16 mouse cellular contexts compared by ENCODE assay signal in the genomic region with DNA sequence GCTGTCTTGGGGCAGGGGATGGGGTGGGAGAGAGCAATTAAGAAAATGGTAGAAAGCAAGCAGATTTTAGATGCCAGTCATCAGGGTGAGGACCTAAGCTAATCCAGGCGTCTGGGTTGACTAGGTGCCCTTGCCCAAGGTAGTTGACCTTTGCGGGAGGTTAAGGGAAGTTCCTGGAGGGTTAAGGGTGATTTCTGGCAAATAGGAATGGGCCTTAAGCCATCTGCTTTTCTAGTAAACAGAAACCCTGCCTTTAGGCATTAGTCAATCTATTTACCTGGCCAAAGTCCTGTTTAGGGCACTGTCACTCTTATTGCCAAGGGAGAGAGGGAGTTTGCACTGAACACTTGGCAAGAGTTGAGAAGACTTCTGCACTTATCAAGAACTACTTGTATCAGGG. TPM values are rescaled to one million over a fixed set of nuclear protein-coding genes. Genes with fewer than 3 reads are reported as not detected.
"Had no signal": no experiment of that assay in that cellular context is flagged by ENCODE, and none has a peak within 500 bp of the region (broad histone marks: within the 10 kb centered on the region; RNA-seq: fewer than 3 reads in every experiment).

No protein-coding gene starts in this region.

- H3K9ac ChIP-seq: hindbrain, embryonic 14.5 days; intestine, embryonic 15.5 days; limb, embryonic 15.5 days; lung, embryonic 15.5 days; midbrain, embryonic 15.5 days; neural tube, embryonic 12.5 days; stomach, embryonic 15.5 days had no signal

- H3K4me3 ChIP-seq: intestine, embryonic 15.5 days; left cerebral cortex, adult 2 months; limb, embryonic 15.5 days; lung, embryonic 15.5 days; megakaryocyte, embryonic 14.5 days; midbrain, embryonic 15.5 days; neural tube, embryonic 12.5 days; stomach, embryonic 15.5 days had no signal

- H3K4me2 ChIP-seq: hindbrain, embryonic 14.5 days; intestine, embryonic 15.5 days; limb, embryonic 15.5 days; lung, embryonic 15.5 days; midbrain, embryonic 11.5 days; midbrain, embryonic 15.5 days; neural tube, embryonic 12.5 days; stomach, embryonic 15.5 days had no signal

- H3K27me3 ChIP-seq: intestine, embryonic 15.5 days; limb, embryonic 15.5 days; lung, embryonic 15.5 days; megakaryocyte, embryonic 14.5 days; midbrain, embryonic 15.5 days; neural tube, embryonic 12.5 days; stomach, embryonic 15.5 days had no signal

- H3K36me3 ChIP-seq: intestine, embryonic 15.5 days; limb, embryonic 15.5 days; lung, embryonic 15.5 days; neural tube, embryonic 12.5 days; stomach, embryonic 15.5 days had no signal

- H3K9me3 ChIP-seq: intestine, embryonic 15.5 days; limb, embryonic 15.5 days; lung, embryonic 15.5 days; megakaryocyte, embryonic 14.5 days; midbrain, embryonic 15.5 days; neural tube, embryonic 12.5 days; stomach, embryonic 15.5 days had no signal

- DNase-seq: lung, postnatal 14 days; thymus, postnatal 36 days had no signal

- H3K27ac ChIP-seq: hindbrain, embryonic 14.5 days; intestine, embryonic 15.5 days; left cerebral cortex, adult 2 months; limb, embryonic 15.5 days; lung, embryonic 15.5 days; macrophage; midbrain, embryonic 15.5 days; neural tube, embryonic 12.5 days; stomach, embryonic 15.5 days had no signal

- H3K4me1 ChIP-seq: intestine, embryonic 15.5 days; limb, embryonic 15.5 days; lung, embryonic 15.5 days; megakaryocyte, embryonic 14.5 days; midbrain, embryonic 15.5 days; neural tube, embryonic 12.5 days; stomach, embryonic 15.5 days had no signal

- ATAC-seq: intestine, embryonic 15.5 days; midbrain, embryonic 15.5 days had no signal

RNA-seq across cellular contexts. Expression of gene Alkal2, which starts 52.8 kb away (rescaled TPM):
- total RNA-seq: monocyte, adult 5-6 weeks; neutrophil, adult 5-6 weeks had no signal
- polyA plus RNA-seq: macrophage; spleen, adult 2 months had no signal
